Mouse (Mus musculus): ENCODE data around the gene Tbc1d13. TPM values are rescaled to one million over a fixed set of nuclear protein-coding genes. Genes with fewer than 3 reads are reported as not detected.
"Not testable (repeated sequence)": the region's sequence is repeated elsewhere in the genome, so short reads cannot be mapped to it uniquely, and the experiment has no call there.

Gene Tbc1d13
- polyA plus RNA-seq, 1 experiment from 2014 or later: 5.4 TPM

- Histone ChIP-seq H3K4me3 (ENCODE audit: low read length) (no peak overlapping the region), H3K27me3 (ENCODE audit: control insufficient read depth, insufficient read depth, low read length) (no peaks in the 10 kb centered on the region), H3K4me1 (ENCODE audit: control insufficient read depth, insufficient read depth, low read length) (peaks cover 13% of the 10 kb centered on the region), H3K9me3 (replicated peaks; ENCODE audit: control insufficient read depth, low read length) (no peaks in the 10 kb centered on the region), H3K27ac (ENCODE audit: low read length) (no peak overlapping the region), H3K9ac (ENCODE audit: low read length) (no peak overlapping the region), H3K36me3 (ENCODE audit: control insufficient read depth, insufficient read depth) (0 out of 2 replicates have a peak, but pooled peaks cover 3% of the 10 kb centered on the region), H3K4me2 (ENCODE audit: low read depth, low read length) (no peak overlapping the region)
- WGBS: 84% methylated on average over 5 of the region's 5 CpGs
- no peak for ATAC-seq (replicated peaks; ENCODE audit: extremely low read depth, insufficient read depth, low FRiP score)
These were observed 10.8 kb upstream of the Tbc1d13 start for GRCm38 (mm10) chr2:30122766-30123165.

- H3K4me1 ChIP-seq (ENCODE audit: control insufficient read depth, insufficient read depth, low read length): peaks cover 13% of the 10 kb centered on the region
- no peaks in the 10 kb centered on the region for H3K27me3 ChIP-seq (ENCODE audit: control insufficient read depth, insufficient read depth, low read length)
- H3K27ac ChIP-seq (ENCODE audit: low read length): peak overlapping the region; percentile 86
- 1% methylated on average over 40 of the region's 44 CpGs for WGBS
- peak overlapping the region; percentile 81 for H3K4me3 ChIP-seq (ENCODE audit: low read length)
- peak overlapping the region; percentile 88 for H3K9ac ChIP-seq (ENCODE audit: low read length)
- H3K36me3 ChIP-seq (ENCODE audit: control insufficient read depth, insufficient read depth): 0 out of 2 replicates have a peak, but pooled peaks cover 3% of the 10 kb centered on the region
- H3K9me3 ChIP-seq (replicated peaks; ENCODE audit: control insufficient read depth, low read length): no peaks in the 10 kb centered on the region
- peak overlapping the region; percentile 95 for H3K4me2 ChIP-seq (ENCODE audit: low read depth, low read length)
- no peak; the same call in 1 of the 2 replicates for ATAC-seq (replicated peaks; ENCODE audit: extremely low read depth, insufficient read depth, low FRiP score)
These were observed 9.6 kb upstream of the Tbc1d13 start for GRCm38 (mm10) chr2:30123729-30124471.

- peak within 1 kb of the TSS; percentile 88 for H3K9ac ChIP-seq (ENCODE audit: low read length)
- peak; percentile 97 for ATAC-seq (replicated peaks; ENCODE audit: extremely low read depth, insufficient read depth, low FRiP score)
- 9% methylated on average over 29 of the region's 31 CpGs for WGBS
These were observed 8.9 kb upstream of the Tbc1d13 start, which contains the start of gene Zer1 for GRCm38 (mm10) chr2:30124472-30125274. Gene Zer1, minus strand, starts transcription at chr2:30124585.

GRCm38 (mm10) chr2:30128789-30129188, 4.8 kb upstream of the Tbc1d13 start:
- no peak overlapping the region for H3K27ac ChIP-seq (ENCODE audit: low read length)
- no peak overlapping the region for H3K9ac ChIP-seq (ENCODE audit: low read length)
- no peak overlapping the region for H3K4me2 ChIP-seq (ENCODE audit: low read depth, low read length)
- no peak for ATAC-seq (replicated peaks; ENCODE audit: extremely low read depth, insufficient read depth, low FRiP score)
- WGBS: 21% methylated on average over 2 of the region's 2 CpGs
- H3K36me3 ChIP-seq (ENCODE audit: control insufficient read depth, insufficient read depth): no peaks in the 10 kb centered on the region
- no peaks in the 10 kb centered on the region for H3K9me3 ChIP-seq (replicated peaks; ENCODE audit: control insufficient read depth, low read length)
- H3K4me1 ChIP-seq (ENCODE audit: control insufficient read depth, insufficient read depth, low read length): peaks cover 13% of the 10 kb centered on the region
- no peaks in the 10 kb centered on the region for H3K27me3 ChIP-seq (ENCODE audit: control insufficient read depth, insufficient read depth, low read length)
- no peak overlapping the region for H3K4me3 ChIP-seq (ENCODE audit: low read length)

More at GRCm38 (mm10) chr2:30124472-30125274, 8.9 kb upstream of the Tbc1d13 start, which contains the start of gene Zer1:
- no peaks in the 10 kb centered on the region for H3K27me3 ChIP-seq (ENCODE audit: control insufficient read depth, insufficient read depth, low read length)
- peaks cover 13% of the 10 kb centered on the region for H3K4me1 ChIP-seq (ENCODE audit: control insufficient read depth, insufficient read depth, low read length)
- 0 out of 2 replicates have a peak, but pooled peaks cover 3% of the 10 kb centered on the region for H3K36me3 ChIP-seq (ENCODE audit: control insufficient read depth, insufficient read depth)
- peak within 1 kb of the TSS; percentile 81 for H3K4me3 ChIP-seq (ENCODE audit: low read length)
- H3K9me3 ChIP-seq (replicated peaks; ENCODE audit: control insufficient read depth, low read length): no peaks in the 10 kb centered on the region
- peak within 1 kb of the TSS; percentile 86 for H3K27ac ChIP-seq (ENCODE audit: low read length)
- peak within 1 kb of the TSS; percentile 95 for H3K4me2 ChIP-seq (ENCODE audit: low read depth, low read length)

GRCm38 (mm10) chr2:30130156-30130555, 3.4 kb upstream of the Tbc1d13 start:
- Histone ChIP-seq H3K4me1 (ENCODE audit: control insufficient read depth, insufficient read depth, low read length) (peaks cover 17% of the 10 kb centered on the region), H3K4me2 (ENCODE audit: low read depth, low read length) (no peak overlapping the region), H3K9me3 (replicated peaks; ENCODE audit: control insufficient read depth, low read length) (no peaks in the 10 kb centered on the region), H3K4me3 (ENCODE audit: low read length) (no peak overlapping the region), H3K27ac (ENCODE audit: low read length) (no peak overlapping the region), H3K9ac (ENCODE audit: low read length) (no peak overlapping the region), H3K27me3 (ENCODE audit: control insufficient read depth, insufficient read depth, low read length) (no peaks in the 10 kb centered on the region), H3K36me3 (ENCODE audit: control insufficient read depth, insufficient read depth) (no peaks in the 10 kb centered on the region)
- 73% methylated on average over 4 of the region's 4 CpGs for WGBS
- ATAC-seq (replicated peaks; ENCODE audit: extremely low read depth, insufficient read depth, low FRiP score): no peak

GRCm38 (mm10) chr2:30131240-30131639, 2.3 kb upstream of the Tbc1d13 start:
- H3K4me3 ChIP-seq (ENCODE audit: low read length); H3K36me3 ChIP-seq (ENCODE audit: control insufficient read depth, insufficient read depth); H3K9ac ChIP-seq (ENCODE audit: low read length); H3K27me3 ChIP-seq (ENCODE audit: control insufficient read depth, insufficient read depth, low read length); H3K9me3 ChIP-seq (replicated peaks; ENCODE audit: control insufficient read depth, low read length); H3K27ac ChIP-seq (ENCODE audit: low read length); H3K4me2 ChIP-seq (ENCODE audit: low read depth, low read length); ATAC-seq (replicated peaks; ENCODE audit: extremely low read depth, insufficient read depth, low FRiP score): not testable (repeated sequence)
- peaks cover 19% of the 10 kb centered on the region for H3K4me1 ChIP-seq (ENCODE audit: control insufficient read depth, insufficient read depth, low read length)
- 56% methylated on average over 5 of the region's 5 CpGs for WGBS

GRCm38 (mm10) chr2:30132801-30133612, 539 bp upstream of the Tbc1d13 start:
- no peaks in the 10 kb centered on the region for H3K27me3 ChIP-seq (ENCODE audit: control insufficient read depth, insufficient read depth, low read length)
- peak; percentile 24; the same call in 1 of the 2 replicates for ATAC-seq (replicated peaks; ENCODE audit: extremely low read depth, insufficient read depth, low FRiP score)
- H3K4me1 ChIP-seq (ENCODE audit: control insufficient read depth, insufficient read depth, low read length): peaks cover 19% of the 10 kb centered on the region
- 14% methylated on average over 16 of the region's 16 CpGs for WGBS
- peaks cover 3% of the 10 kb centered on the region; the same call in 1 of the 2 replicates for H3K36me3 ChIP-seq (ENCODE audit: control insufficient read depth, insufficient read depth)
- peak overlapping the region; percentile 93 for H3K9ac ChIP-seq (ENCODE audit: low read length)
- H3K4me2 ChIP-seq (ENCODE audit: low read depth, low read length): peak overlapping the region; percentile 77
- peak overlapping the region; percentile 97 for H3K4me3 ChIP-seq (ENCODE audit: low read length)
- peak overlapping the region; percentile 93 for H3K27ac ChIP-seq (ENCODE audit: low read length)
- no peaks in the 10 kb centered on the region for H3K9me3 ChIP-seq (replicated peaks; ENCODE audit: control insufficient read depth, low read length)

GRCm38 (mm10) chr2:30134378-30134711, 799 bp downstream of the Tbc1d13 start:
- peaks cover 19% of the 10 kb centered on the region for H3K4me1 ChIP-seq (ENCODE audit: control insufficient read depth, insufficient read depth, low read length)
- peak overlapping the region; percentile 93 for H3K9ac ChIP-seq (ENCODE audit: low read length)
- H3K4me2 ChIP-seq (ENCODE audit: low read depth, low read length): peak overlapping the region; percentile 77
- H3K36me3 ChIP-seq (ENCODE audit: control insufficient read depth, insufficient read depth): peaks cover 3% of the 10 kb centered on the region; the same call in 1 of the 2 replicates
- H3K4me3 ChIP-seq (ENCODE audit: low read length): peak overlapping the region; percentile 97
- no peaks in the 10 kb centered on the region for H3K27me3 ChIP-seq (ENCODE audit: control insufficient read depth, insufficient read depth, low read length)
- 17% methylated on average over 6 of the region's 6 CpGs for WGBS
- no peak for ATAC-seq (replicated peaks; ENCODE audit: extremely low read depth, insufficient read depth, low FRiP score)
- H3K27ac ChIP-seq (ENCODE audit: low read length): peak overlapping the region; percentile 93
- no peaks in the 10 kb centered on the region for H3K9me3 ChIP-seq (replicated peaks; ENCODE audit: control insufficient read depth, low read length)

Measured in heart, embryonic 16.5 days (tissue).